Mouse (Mus musculus) ES-Bruce4 (cell line): ENCODE measurements around the gene Dhrs3.

Experiments used
- CTCF ChIP-seq: IDR thresholded peaks from one replicate; pipeline ENCODE4 v1.8.1; 2011; ENCODE audit warnings: low read depth, low read length
- EP300 ChIP-seq: IDR thresholded peaks from 2 replicates; pipeline ENCODE4 v1.6.1; 2011; ENCODE audit warnings: low read depth, low read length; ENCODE audit not compliant: insufficient read depth
- POLR2A ChIP-seq: IDR thresholded peaks from one replicate; pipeline ENCODE4 v1.8.1; 2011; ENCODE audit warnings: low read length; ENCODE audit not compliant: insufficient read depth

GRCm38 (mm10) chr4:144891743-144892132, 889 bp upstream of the Dhrs3 start:
- no peak for TF ChIP-seq POLR2A
- no peak for TF ChIP-seq EP300
- no peak for TF ChIP-seq CTCF
